1 mouse cellular context compared by ENCODE assay signal in genomic region chr16:8637217-8638051, GRCm38 (mm10).
A peak's percentile ranks its signal among the peaks of the same experiment; 100 is the strongest.
TF ChIP-seq lines count a peak whose summit lies in the region.

TSS of gene Pmm2 (plus strand) at chr16:8637674.
TSS of gene Tmem186 (minus strand) at chr16:8637712.

TF ChIP-seq in MEL, 35 proteins besides CTCF, POLR2A, EP300 and RAD21 (continued from another document):
- TF ChIP-seq POLR2AphosphoS2 (IDR thresholded peaks at IDR 0.05; ENCODE audit: low read length) (peak; percentile 76; the same call in 1 of the 2 replicates), TCF12 (IDR thresholded peaks at IDR 0.05; ENCODE audit: low read depth, low read length) (peak; percentile 9; the same call in 1 of the 2 replicates), SMC3 (IDR thresholded peaks at IDR 0.05; ENCODE audit: low read depth, low read length) (no peak)
